Mouse (Mus musculus) kidney, adult 2 months (tissue): ENCODE measurements around the gene Cmtm7.

Source experiments
- CTCF ChIP-seq: fragments of 200-500 bp; conservative IDR thresholded peaks from 2 replicates; pipeline ENCODE4 v1.5.1; 2011; ENCODE audit warnings: low read depth, mild to moderate bottlenecking, control low read depth, low read length, moderate library complexity, mixed read lengths; ENCODE audit not compliant: insufficient read depth, insufficient read length
- POLR2A ChIP-seq: fragments of 200-500 bp; IDR thresholded peaks from one replicate; pipeline ENCODE4 v1.6.1; 2011; ENCODE audit warnings: low read depth, low read length, control low read depth

GRCm38 (mm10) chr9:114830351-114830750 lies 48.7 kb upstream of the Cmtm7 start:
- no peak for TF ChIP-seq POLR2A
- TF ChIP-seq CTCF = no peak
